Mouse (Mus musculus) myocyte (in vitro differentiated cells): ENCODE results near the gene Sec14l3. TPM values are rescaled to one million over a fixed set of nuclear protein-coding genes. Genes with fewer than 3 reads are reported as not detected.

Source experiments
- H3K27me3 ChIP-seq: one replicate; pipeline ENCODE4 v1.6.1; 2011; ENCODE audit not compliant: control insufficient read depth, insufficient read depth, insufficient read length
- H3K36me3 ChIP-seq: one replicate; pipeline ENCODE4 v1.6.1; 2011; ENCODE audit not compliant: control insufficient read depth, insufficient read depth
- H3K4me2 ChIP-seq: one replicate; pipeline ENCODE4 v1.6.1; 2011; ENCODE audit warnings: low read depth, control low read depth
- H3K4me3 ChIP-seq: one replicate; pipeline ENCODE4 v1.5.1; 2011; ENCODE audit warnings: mild to moderate bottlenecking, control low read depth, moderate library complexity
- H3K79me2 ChIP-seq: one replicate; pipeline ENCODE4 v1.6.1; 2011; ENCODE audit not compliant: control insufficient read depth, insufficient read depth
- H3ac ChIP-seq: one replicate; pipeline ENCODE4 v1.6.1; 2011; ENCODE audit not compliant: control insufficient read depth, insufficient read length
- CEBPB ChIP-seq: IDR thresholded peaks from 2 replicates; pipeline ENCODE4 v1.6.1; 2011; ENCODE audit warnings: mild to moderate bottlenecking, moderate library complexity; ENCODE audit not compliant: poor library complexity, insufficient read depth, severe bottlenecking
- E2F4 ChIP-seq: IDR thresholded peaks from one replicate; pipeline ENCODE4 v1.6.1; 2011; ENCODE audit warnings: mild to moderate bottlenecking, control low read depth, moderate library complexity; ENCODE audit not compliant: insufficient read depth
- MAX ChIP-seq: IDR thresholded peaks from one replicate; pipeline ENCODE4 v1.6.1; 2011; ENCODE audit warnings: low read depth, mild to moderate bottlenecking, control low read depth
- MYOD1 ChIP-seq, 3 experiments: IDR thresholded peaks; one replicate each; pipeline ENCODE4 v1.6.1; 2011; ENCODE audit warnings: control low read depth in 2 of 3, low read depth in 2 of 3, mild to moderate bottlenecking in 2 of 3, moderate library complexity in 1 of 3; ENCODE audit not compliant: insufficient read length in 2 of 3, control insufficient read depth in 1 of 3
- MYOG ChIP-seq, 3 experiments: IDR thresholded peaks; one replicate each; pipeline ENCODE4 v1.6.1; 2011; ENCODE audit warnings: control low read depth in 2 of 3, low read depth in 2 of 3, mild to moderate bottlenecking in 2 of 3; ENCODE audit not compliant: insufficient read length in 2 of 3, control insufficient read depth in 1 of 3, insufficient read depth in 1 of 3
- POLR2A ChIP-seq: IDR thresholded peaks from one replicate; pipeline ENCODE4 v1.6.1; 2011; ENCODE audit warnings: low read depth, mild to moderate bottlenecking, control low read depth, moderate library complexity; ENCODE audit not compliant: insufficient read length
- POLR2AphosphoS2 ChIP-seq: IDR thresholded peaks from one replicate; pipeline ENCODE4 v1.6.1; 2011; ENCODE audit warnings: low read depth, control low read depth; ENCODE audit not compliant: insufficient read length
- REST ChIP-seq: IDR thresholded peaks from one replicate; pipeline ENCODE4 v1.6.1; 2011; ENCODE audit warnings: mild to moderate bottlenecking, control low read depth, moderate library complexity; ENCODE audit not compliant: insufficient read depth, insufficient read length
- SRF ChIP-seq: IDR thresholded peaks from one replicate; pipeline ENCODE4 v1.6.1; 2011; ENCODE audit warnings: low read depth; ENCODE audit not compliant: control insufficient read depth, insufficient read length
- TCF12 ChIP-seq: IDR thresholded peaks from one replicate; pipeline ENCODE4 v1.6.1; 2011; ENCODE audit warnings: mild to moderate bottlenecking, control low read depth; ENCODE audit not compliant: poor library complexity, insufficient read depth, severe bottlenecking
- TCF3 ChIP-seq: IDR thresholded peaks from one replicate; pipeline ENCODE4 v1.6.1; 2011; ENCODE audit warnings: low read depth, control low read depth; ENCODE audit not compliant: insufficient read length
- USF1 ChIP-seq: IDR thresholded peaks from one replicate; pipeline ENCODE4 v1.6.1; 2011; ENCODE audit warnings: low read depth, mild to moderate bottlenecking, control low read depth, moderate library complexity
- polyA plus RNA-seq: library from polyadenylated mRNA; unstranded; fragments of >200 nt; fragmentation: generic; extraction: Trizol; gene quantifications from one replicate; pipeline ENCODE4 v1.2.1, GENCODE M21; 2012; ENCODE audit warnings: missing spikeins

Gene Sec14l3
- polyA plus RNA-seq, 1 experiment: not detected

- H3ac ChIP-seq: peak overlapping the region; percentile 28
- no peaks in the 10 kb centered on the region for H3K36me3 ChIP-seq
- TF ChIP-seq CEBPB: no peak
- TF ChIP-seq POLR2AphosphoS2: no peak
- TF ChIP-seq TCF12: no peak
- TF ChIP-seq SRF: no peak
- no peak for TF ChIP-seq E2F4
- TF ChIP-seq MYOD1 (IDR thresholded peaks at IDR 0.05; ENCODE audit: control insufficient read depth in 1 of 3, insufficient read length in 2 of 3, low read depth in 2 of 3): no peak
- no peak for TF ChIP-seq MAX
- TF ChIP-seq REST: no peak
- TF ChIP-seq MYOG (IDR thresholded peaks at IDR 0.05; ENCODE audit: control insufficient read depth in 1 of 3, insufficient read depth in 1 of 3, insufficient read length in 2 of 3, low read depth in 2 of 3): no peak
- TF ChIP-seq TCF3: no peak
- no peak for TF ChIP-seq USF1
- TF ChIP-seq POLR2A: no peak
- peak overlapping the region; percentile 38 for H3K4me3 ChIP-seq
- H3K27me3 ChIP-seq: no peaks in the 10 kb centered on the region
- peak overlapping the region; percentile 70 for H3K4me2 ChIP-seq
- H3K79me2 ChIP-seq: no peaks in the 10 kb centered on the region
Measured at GRCm38 (mm10) chr11:4094378-4095170, 29.9 kb downstream of the Sec14l3 start.

- H3K79me2 ChIP-seq: no peaks in the 10 kb centered on the region
- TF ChIP-seq TCF12 (no peak), SRF (no peak), REST (no peak), USF1 (no peak), CEBPB (no peak), POLR2A (no peak), E2F4 (no peak), MYOD1 (IDR thresholded peaks at IDR 0.05; ENCODE audit: control insufficient read depth in 1 of 3, insufficient read length in 2 of 3, low read depth in 2 of 3) (no peak), TCF3 (no peak), POLR2AphosphoS2 (no peak), MYOG (IDR thresholded peaks at IDR 0.05; ENCODE audit: control insufficient read depth in 1 of 3, insufficient read depth in 1 of 3, insufficient read length in 2 of 3, low read depth in 2 of 3) (no peak), MAX (no peak)
- no peaks in the 10 kb centered on the region for H3K36me3 ChIP-seq
Measured at GRCm38 (mm10) chr11:4095171-4096053, 30.8 kb downstream of the Sec14l3 start, which contains the start of gene Mtfp1. TSS of gene Mtfp1 (minus strand) at chr11:4095445.

GRCm38 (mm10) chr11:4096054-4096984 lies 31.7 kb downstream of the Sec14l3 start:
- peak overlapping the region; percentile 10 for H3ac ChIP-seq
- H3K36me3 ChIP-seq: no peaks in the 10 kb centered on the region
- peak overlapping the region; percentile 99 for H3K4me2 ChIP-seq
- TF ChIP-seq USF1: peak; percentile 96
- TF ChIP-seq CEBPB: no peak
- TF ChIP-seq POLR2A: peak; percentile 86
- TF ChIP-seq POLR2AphosphoS2: peak; percentile 97
- peak; percentile 40 for TF ChIP-seq SRF
- TF ChIP-seq TCF3: no peak
- TF ChIP-seq MAX: no peak
- no peak for TF ChIP-seq MYOD1 (IDR thresholded peaks at IDR 0.05; ENCODE audit: control insufficient read depth in 1 of 3, insufficient read length in 2 of 3, low read depth in 2 of 3)
- TF ChIP-seq REST: peak; percentile 12
- TF ChIP-seq E2F4: peak; percentile 47
- no peak for TF ChIP-seq TCF12
- no peak for TF ChIP-seq MYOG (IDR thresholded peaks at IDR 0.05; ENCODE audit: control insufficient read depth in 1 of 3, insufficient read depth in 1 of 3, insufficient read length in 2 of 3, low read depth in 2 of 3)
- peak overlapping the region; percentile 38 for H3K4me3 ChIP-seq
- H3K27me3 ChIP-seq: no peaks in the 10 kb centered on the region
- H3K79me2 ChIP-seq: no peaks in the 10 kb centered on the region

More at GRCm38 (mm10) chr11:4095171-4096053, 30.8 kb downstream of the Sec14l3 start, which contains the start of gene Mtfp1:
- no peaks in the 10 kb centered on the region for H3K27me3 ChIP-seq
- peak within 1 kb of the TSS; percentile 28 for H3ac ChIP-seq
- H3K4me3 ChIP-seq: peak within 1 kb of the TSS; percentile 38
- H3K4me2 ChIP-seq: peak within 1 kb of the TSS; percentile 70
